Mouse (Mus musculus) heart, embryonic 14.5 days (tissue): ENCODE data around the gene C1qtnf5. TPM values are rescaled to one million over a fixed set of nuclear protein-coding genes. Genes with fewer than 3 reads are reported as not detected.

ENCODE experiments used
- ATAC-seq: fragments of 200-750 bp; cut with Nextera tagmentation; 2 replicates; pipeline ENCODE4 v1.8.0; 2017; ENCODE audit warnings: low read depth, moderate TSS enrichment; ENCODE audit not compliant: insufficient number of reproducible peaks, insufficient read depth, low FRiP score
- H3K27ac ChIP-seq, 2 experiments: fragments of 200-500 bp in 1 of 2; fragments of 300-500 bp in 1 of 2; sonication (generic) in 1 of 2; replicated peaks in 1 of 2; 2 replicates each; pipeline ENCODE4 v1.5.1; 2012 to 2014; ENCODE audit warnings: low read depth in 2 of 2, low read length in 2 of 2, control low read depth in 1 of 2, mild to moderate bottlenecking in 1 of 2, mixed read lengths in 1 of 2; ENCODE audit not compliant: control insufficient read depth in 1 of 2, insufficient read depth in 1 of 2
- H3K27me3 ChIP-seq: fragments of 300-500 bp; sonication (generic); 2 replicates; pipeline ENCODE4 v1.6.1; 2014; ENCODE audit warnings: mild to moderate bottlenecking, low read length, control low read depth; ENCODE audit not compliant: control insufficient read depth, insufficient read depth
- H3K36me3 ChIP-seq: fragments of 300-500 bp; sonication (generic); 2 replicates; pipeline ENCODE4 v1.6.1; 2014; ENCODE audit warnings: mild to moderate bottlenecking, control low read depth, low read length, mixed read lengths; ENCODE audit not compliant: control insufficient read depth, insufficient read depth
- H3K4me1 ChIP-seq, 2 experiments: fragments of 200-500 bp in 1 of 2; fragments of 300-500 bp in 1 of 2; sonication (generic) in 1 of 2; 2 replicates each; pipeline ENCODE4 v1.6.1; 2012 to 2014; ENCODE audit warnings: low read length in 2 of 2, control low read depth in 1 of 2, mixed read lengths in 1 of 2; ENCODE audit not compliant: control insufficient read depth in 2 of 2, insufficient read depth in 2 of 2
- H3K4me2 ChIP-seq: fragments of 300-500 bp; sonication (generic); 2 replicates; pipeline ENCODE4 v1.6.1; 2014; ENCODE audit warnings: mild to moderate bottlenecking, low read length
- H3K4me3 ChIP-seq, 2 experiments: fragments of 200-500 bp in 1 of 2; fragments of 300-500 bp in 1 of 2; sonication (generic) in 1 of 2; 2 replicates each; pipeline ENCODE4 v1.5.1; 2012 to 2014; ENCODE audit warnings: low read length in 2 of 2, mild to moderate bottlenecking in 2 of 2, control low read depth in 1 of 2, low read depth in 1 of 2, moderate library complexity in 1 of 2; ENCODE audit not compliant: control insufficient read depth in 1 of 2, insufficient read depth in 1 of 2
- H3K9ac ChIP-seq: fragments of 300-500 bp; sonication (generic); 2 replicates; pipeline ENCODE4 v1.6.1; 2014; ENCODE audit warnings: mild to moderate bottlenecking, low read length
- H3K9me3 ChIP-seq: fragments of 300-500 bp; sonication (generic); 2 replicates; pipeline ENCODE4 v1.6.1; 2016; ENCODE audit warnings: low read length, control low read depth; ENCODE audit not compliant: control insufficient read depth
- WGBS: fragments of 180-500 bp; shearing (Covaris S2); extraction: QIAGEN DNeasy Blood & Tissue Kit; methylation state at CpG from one replicate; pipeline ENCODE4 v1.1.7; 2014; 5-methylcytosine and 5-hydroxymethylcytosine counted together
- polyA plus RNA-seq: library from polyadenylated mRNA; unstranded; fragments of >200 nt; fragmentation: Nextera tagmentation; extraction: Ambion mirVana; gene quantifications from 2 replicates; pipeline ENCODE4 v1.2.1, GENCODE M21; 2014

C1qtnf5 gene
- polyA plus RNA-seq, 1 experiment from 2014 or later = 2.7 TPM

DNA sequence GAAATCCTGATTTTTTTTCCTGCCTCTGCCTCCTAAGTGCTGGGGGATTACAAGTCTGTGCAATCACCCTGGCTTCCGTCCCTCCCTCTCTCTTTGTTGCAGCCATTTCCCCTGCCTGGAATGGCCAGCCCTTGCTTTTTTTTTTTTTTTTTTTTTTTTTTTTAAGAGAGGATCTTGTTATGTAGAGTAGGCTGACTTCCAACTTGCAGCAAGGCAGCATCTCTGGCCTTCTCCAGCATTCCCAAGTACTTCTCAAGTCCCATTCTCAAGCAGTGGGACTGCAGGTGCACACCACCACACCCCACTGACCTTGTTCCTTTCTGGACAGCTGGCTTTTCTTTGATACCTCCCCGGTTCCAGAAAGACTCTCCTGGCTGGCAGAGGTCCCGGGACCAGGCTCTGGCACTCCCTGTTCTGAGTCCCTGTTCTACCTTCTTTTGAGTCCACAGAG is 20.3 kb downstream of the C1qtnf5 start:
- Histone ChIP-seq H3K4me1 (peaks cover 24 to 32% of the 10 kb centered on the region in 2 experiments), H3K27ac (peak overlapping the region; percentile 43 to 69; a peak in 3 of 4 replicates)
- WGBS = 60% methylated on average over 3 of the region's 3 CpGs

GRCm38 (mm10) chr9:44129633-44130032 is 22.6 kb downstream of the C1qtnf5 start:
- Histone ChIP-seq H3K4me1 (peaks cover 35 to 47% of the 10 kb centered on the region in 2 experiments), H3K9me3 (no peaks in the 10 kb centered on the region)
- no peak for ATAC-seq

More for the DNA sequence above, 20.3 kb downstream of the C1qtnf5 start:
- Histone ChIP-seq H3K4me2 (no peak overlapping the region), H3K4me3 (no peak overlapping the region), H3K36me3 (no peaks in the 10 kb centered on the region), H3K9ac (no peak overlapping the region; the same call in 1 of the 2 replicates), H3K9me3 (no peaks in the 10 kb centered on the region), H3K27me3 (no peaks in the 10 kb centered on the region)
- no peak for ATAC-seq

DNA sequence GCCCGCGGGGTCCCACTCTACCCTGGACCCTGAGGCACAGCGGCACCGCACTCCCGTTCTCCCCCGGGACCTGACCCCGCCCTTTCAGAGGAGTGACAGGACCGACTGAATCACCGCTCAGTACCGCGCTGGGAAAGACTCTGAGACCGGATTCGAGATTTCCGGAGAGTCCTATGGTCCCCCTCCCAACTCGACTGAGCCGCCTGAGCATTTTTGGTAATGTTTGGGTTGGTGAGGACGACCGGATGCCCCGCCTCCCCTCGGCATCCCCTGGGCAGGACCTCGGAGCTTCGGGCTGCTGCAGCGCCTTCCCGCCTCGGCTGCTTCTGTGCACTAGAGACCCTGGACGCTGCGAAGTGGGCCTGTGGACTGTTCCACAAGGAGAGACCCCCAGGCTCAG is 23.0 kb downstream of the C1qtnf5 start:
- H3K9ac ChIP-seq = peak overlapping the region; percentile 77
- peak overlapping the region; percentile 87 to 89 for H3K27ac ChIP-seq
- peak overlapping the region; percentile 87 for H3K4me2 ChIP-seq
- ATAC-seq = peak; percentile 58
- H3K36me3 ChIP-seq = no peaks in the 10 kb centered on the region
- H3K27me3 ChIP-seq = no peaks in the 10 kb centered on the region
- 1% methylated on average over 27 of the region's 27 CpGs for WGBS
- H3K4me3 ChIP-seq = peak overlapping the region; percentile 45 to 46
- H3K9me3 ChIP-seq = no peaks in the 10 kb centered on the region
- H3K4me1 ChIP-seq = peaks cover 35 to 47% of the 10 kb centered on the region in 2 experiments

More at GRCm38 (mm10) chr9:44129633-44130032, 22.6 kb downstream of the C1qtnf5 start:
- H3K9ac ChIP-seq = peak overlapping the region; percentile 77
- H3K4me3 ChIP-seq = peak overlapping the region; percentile 45 to 46
- WGBS = 1% methylated on average over 9 of the region's 9 CpGs
- no peaks in the 10 kb centered on the region for H3K27me3 ChIP-seq
- peak overlapping the region; percentile 87 for H3K4me2 ChIP-seq
- H3K27ac ChIP-seq = peak overlapping the region; percentile 87 to 89
- H3K36me3 ChIP-seq = no peaks in the 10 kb centered on the region

- Histone ChIP-seq H3K4me1 (peaks cover 35 to 47% of the 10 kb centered on the region in 2 experiments), H3K4me3 (peak overlapping the region; percentile 45 to 46; a peak in 3 of 4 replicates), H3K9ac (peak overlapping the region; percentile 77), H3K9me3 (no peaks in the 10 kb centered on the region), H3K36me3 (no peaks in the 10 kb centered on the region), H3K27ac (peak overlapping the region; percentile 87 to 89), H3K4me2 (peak overlapping the region; percentile 87), H3K27me3 (no peaks in the 10 kb centered on the region)
- no peak for ATAC-seq
- 14% methylated on average over 16 of the region's 19 CpGs for WGBS
Measured at GRCm38 (mm10) chr9:44130581-44131275, 23.7 kb downstream of the C1qtnf5 start.

GRCm38 (mm10) chr9:44131276-44131590 is 24.2 kb downstream of the C1qtnf5 start:
- H3K4me1 ChIP-seq = peaks cover 37 to 49% of the 10 kb centered on the region in 2 experiments
- H3K9ac ChIP-seq = peak overlapping the region; percentile 77; the same call in 1 of the 2 replicates
- no peaks in the 10 kb centered on the region for H3K9me3 ChIP-seq
- ATAC-seq = no peak
- 47% methylated on average over 7 of the region's 7 CpGs for WGBS
- peaks cover 2% of the 10 kb centered on the region; the same call in 1 of the 2 replicates for H3K36me3 ChIP-seq
- peak overlapping the region; percentile 59 to 89 for H3K27ac ChIP-seq
- no peak overlapping the region for H3K4me3 ChIP-seq
- no peaks in the 10 kb centered on the region for H3K27me3 ChIP-seq
- H3K4me2 ChIP-seq = peak overlapping the region; percentile 87; the same call in 1 of the 2 replicates

- Histone ChIP-seq H3K4me3 (no peak overlapping the region), H3K4me1 (peaks cover 42 to 53% of the 10 kb centered on the region in 2 experiments), H3K27ac (peak overlapping the region in 1 of 2 experiments; percentile 99; a peak in 2 of 4 replicates), H3K9me3 (no peaks in the 10 kb centered on the region), H3K27me3 (no peaks in the 10 kb centered on the region), H3K4me2 (peak overlapping the region; percentile 88; the same call in 1 of the 2 replicates), H3K9ac (no peak overlapping the region), H3K36me3 (peaks cover 11% of the 10 kb centered on the region)
- WGBS = 62% methylated on average over 5 of the region's 5 CpGs
- no peak for ATAC-seq
Measured at GRCm38 (mm10) chr9:44132200-44132599, 25.2 kb downstream of the C1qtnf5 start.

GRCm38 (mm10) chr9:44133287-44133686 is 26.2 kb downstream of the C1qtnf5 start:
- Histone ChIP-seq H3K4me1 (peaks cover 42 to 56% of the 10 kb centered on the region in 2 experiments), H3K4me3 (peak overlapping the region; percentile 73 to 90), H3K4me2 (peak overlapping the region; percentile 88), H3K27ac (peak overlapping the region; percentile 97 to 99), H3K9me3 (no peaks in the 10 kb centered on the region), H3K9ac (peak overlapping the region; percentile 90), H3K27me3 (no peaks in the 10 kb centered on the region), H3K36me3 (peaks cover 22% of the 10 kb centered on the region)
- no peak for ATAC-seq
- 12% methylated on average over 2 of the region's 2 CpGs for WGBS
